Mouse (Mus musculus) lung, postnatal 36 days (tissue): ENCODE results near the gene Olfr507.
"Not testable (repeated sequence)": the region's sequence is repeated elsewhere in the genome, so short reads cannot be mapped to it uniquely, and the experiment has no call there.

Experiments used
- DNase-seq: peaks from one replicate; pipeline ENCODE4 v3.0.0; 2022; ENCODE audit warnings: mixed read lengths

The Olfr507 gene

GRCm38 (mm10) chr7:108621514-108621913 lies at the start of gene Olfr507:
Gene Olfr507, plus strand, starts transcription at chr7:108621814.
- DNase-seq: no peak

- no peak for DNase-seq
These were observed 31.8 kb upstream of the Olfr507 start for GRCm38 (mm10) chr7:108589797-108590196.

GRCm38 (mm10) chr7:108601916-108602315 lies 19.7 kb upstream of the Olfr507 start:
- not testable (repeated sequence) for DNase-seq

GRCm38 (mm10) chr7:108610487-108610886 lies 11.1 kb upstream of the Olfr507 start, which contains the start of gene Olfr506:
Gene Olfr506, plus strand, starts transcription at chr7:108610787.
- no peak for DNase-seq

GRCm38 (mm10) chr7:108614110-108614509 lies 7.5 kb upstream of the Olfr507 start:
- no peak for DNase-seq

- not testable (repeated sequence) for DNase-seq
These were observed 4.8 kb upstream of the Olfr507 start for GRCm38 (mm10) chr7:108616781-108617180.

- DNase-seq: no peak
These were observed 8.1 kb downstream of the Olfr507 start, which contains the start of gene Olfr508 for GRCm38 (mm10) chr7:108629694-108630093. Gene Olfr508, plus strand, starts transcription at chr7:108629994.

- no peak for DNase-seq
These were observed 30.2 kb downstream of the Olfr507 start, which contains the start of gene Olfr509 for GRCm38 (mm10) chr7:108651806-108652205. Gene Olfr509, minus strand, starts transcription at chr7:108651906.

- no peak for DNase-seq
These were observed 40.8 kb downstream of the Olfr507 start for GRCm38 (mm10) chr7:108662419-108662818.

- DNase-seq: no peak
These were observed 44.5 kb downstream of the Olfr507 start, which contains the start of gene Olfr510 for GRCm38 (mm10) chr7:108666118-108666517. Gene Olfr510, plus strand, starts transcription at chr7:108666418.

GRCm38 (mm10) chr7:108671058-108671457 lies 49.4 kb downstream of the Olfr507 start:
- DNase-seq: no peak
